Mouse (Mus musculus) G1E (cell line): Measurements from ENCODE around the gene B3gat2.

ENCODE experiments used
- CTCF ChIP-seq: IDR thresholded peaks from 2 replicates; pipeline ENCODE4 v1.5.1; 2012; ENCODE audit warnings: low read depth, low read length, inconsistent platforms, mixed read lengths
- GATA1 ChIP-seq: IDR thresholded peaks from 2 replicates; pipeline ENCODE4 v1.6.1; 2012; ENCODE audit warnings: borderline replicate concordance, low read length, inconsistent platforms, mixed read lengths
- POLR2AphosphoS5 ChIP-seq: IDR thresholded peaks from 2 replicates; pipeline ENCODE4 v1.6.1; 2012; ENCODE audit warnings: low read depth, low read length, inconsistent platforms; ENCODE audit not compliant: insufficient replicate concordance
- TAL1 ChIP-seq: conservative IDR thresholded peaks from 2 replicates; pipeline ENCODE4 v1.6.1; 2012; ENCODE audit warnings: low read depth, low read length, inconsistent platforms, mixed read lengths

DNA sequence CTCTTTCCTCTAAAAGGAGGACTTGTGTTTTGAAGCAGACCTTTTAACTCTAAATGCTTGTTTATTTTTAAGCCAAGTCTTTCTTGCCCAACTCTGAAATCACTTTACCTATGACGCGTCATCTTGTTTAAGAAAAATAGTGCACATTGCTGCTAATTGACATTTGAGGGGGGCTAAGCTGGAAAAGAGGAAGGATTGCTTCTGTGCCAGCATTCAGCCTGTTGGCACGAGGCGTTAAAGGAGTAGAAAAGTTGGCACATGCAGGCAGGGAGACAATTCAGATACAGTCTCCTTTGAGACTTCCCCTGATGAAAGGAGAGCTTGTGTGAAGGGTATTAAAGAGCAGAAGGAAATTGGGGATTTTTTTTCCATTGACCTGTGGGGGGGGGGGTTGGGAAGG, 3.2 kb downstream of the B3gat2 start:
- TF ChIP-seq CTCF, result no peak
- TF ChIP-seq GATA1, result no peak
- no peak for TF ChIP-seq POLR2AphosphoS5
- TF ChIP-seq TAL1, result no peak
